Mouse (Mus musculus): Measurements from ENCODE around the gene Gpr37l1. TPM values are rescaled to one million over a fixed set of nuclear protein-coding genes. Genes with fewer than 3 reads are reported as not detected.

Gene Gpr37l1
- polyA plus RNA-seq, 1 experiment from 2014 or later: not detected

DNA sequence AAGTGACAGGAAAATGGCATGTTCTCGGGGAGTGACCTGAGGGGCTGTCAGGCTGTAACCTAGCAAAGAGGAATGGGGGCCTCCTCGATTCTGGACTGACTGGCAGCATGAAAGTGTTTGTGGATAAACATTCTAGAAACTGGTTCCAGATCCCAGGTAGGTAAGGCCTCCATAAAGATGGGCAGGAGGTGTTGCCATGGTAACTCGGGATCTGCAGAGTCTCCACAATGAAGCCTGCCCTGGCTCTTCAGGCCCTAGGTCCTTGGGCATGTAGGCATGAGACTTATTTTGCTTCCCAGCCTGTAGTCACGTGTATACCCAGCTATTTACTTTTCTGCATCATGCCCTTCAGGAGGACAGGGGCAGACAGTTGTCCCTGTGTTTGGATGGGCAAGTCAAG lies 13.8 kb upstream of the Gpr37l1 start:
- no peak for ATAC-seq (ENCODE audit: insufficient number of reproducible peaks, insufficient read depth, low FRiP score, low read depth)
- no peaks in the 10 kb centered on the region for H3K36me3 ChIP-seq (ENCODE audit: control insufficient read depth, insufficient read depth, low read length)

DNA sequence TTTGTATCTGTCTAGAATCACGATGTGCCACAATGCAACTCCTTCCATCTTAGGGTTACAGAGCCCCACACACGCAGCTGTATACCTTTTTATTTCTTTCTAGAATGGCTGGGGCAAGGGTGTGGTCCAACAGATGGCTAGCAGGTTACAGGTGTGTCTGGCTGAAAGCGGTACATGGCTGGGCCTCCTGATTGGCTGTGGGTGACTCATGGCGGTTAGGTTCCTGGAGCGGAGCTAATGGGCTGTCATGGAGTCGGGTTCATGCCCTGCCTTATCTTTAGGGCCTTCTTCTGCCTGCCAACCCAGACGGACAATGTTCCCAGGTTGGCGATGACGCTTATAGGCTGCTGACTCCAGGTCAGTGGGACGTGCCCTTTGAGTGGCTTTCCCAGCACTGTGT lies 13.3 kb upstream of the Gpr37l1 start:
- Histone ChIP-seq H3K9ac (ENCODE audit: low read length) (no peak overlapping the region), H3K27ac (replicated peaks in 1 of 2; ENCODE audit: control insufficient read depth in 1 of 2, insufficient read depth in 1 of 2, low read depth in 2 of 2, low read length in 2 of 2) (no peak overlapping the region), H3K4me3 (ENCODE audit: control insufficient read depth in 1 of 2, insufficient read depth in 1 of 2, low read depth in 1 of 2, low read length in 2 of 2) (no peak overlapping the region), H3K27me3 (ENCODE audit: control insufficient read depth, insufficient read depth, low read length) (peaks cover 34% of the 10 kb centered on the region), H3K36me3 (ENCODE audit: control insufficient read depth, insufficient read depth, low read length) (no peaks in the 10 kb centered on the region), H3K4me2 (ENCODE audit: low read length) (no peak overlapping the region), H3K4me1 (ENCODE audit: control insufficient read depth in 2 of 2, insufficient read depth in 2 of 2, low read length in 2 of 2) (peaks cover 17 to 19% of the 10 kb centered on the region in 2 experiments; a peak in 2 of 4 replicates), H3K9me3 (ENCODE audit: control insufficient read depth, low read length) (no peaks in the 10 kb centered on the region)
- 47% methylated on average over 10 of the region's 10 CpGs for WGBS
- ATAC-seq (ENCODE audit: insufficient number of reproducible peaks, insufficient read depth, low FRiP score, low read depth): no peak

More for the DNA sequence above, 13.8 kb upstream of the Gpr37l1 start:
- Histone ChIP-seq H3K4me1 (ENCODE audit: control insufficient read depth in 2 of 2, insufficient read depth in 2 of 2, low read length in 2 of 2) (peaks cover 17 to 19% of the 10 kb centered on the region in 2 experiments; a peak in 2 of 4 replicates), H3K9ac (ENCODE audit: low read length) (no peak overlapping the region), H3K27ac (replicated peaks in 1 of 2; ENCODE audit: control insufficient read depth in 1 of 2, insufficient read depth in 1 of 2, low read depth in 2 of 2, low read length in 2 of 2) (no peak overlapping the region), H3K4me3 (ENCODE audit: control insufficient read depth in 1 of 2, insufficient read depth in 1 of 2, low read depth in 1 of 2, low read length in 2 of 2) (no peak overlapping the region), H3K4me2 (ENCODE audit: low read length) (no peak overlapping the region), H3K9me3 (ENCODE audit: control insufficient read depth, low read length) (no peaks in the 10 kb centered on the region), H3K27me3 (ENCODE audit: control insufficient read depth, insufficient read depth, low read length) (peaks cover 38% of the 10 kb centered on the region)
- WGBS: 65% methylated on average over 4 of the region's 4 CpGs

DNA sequence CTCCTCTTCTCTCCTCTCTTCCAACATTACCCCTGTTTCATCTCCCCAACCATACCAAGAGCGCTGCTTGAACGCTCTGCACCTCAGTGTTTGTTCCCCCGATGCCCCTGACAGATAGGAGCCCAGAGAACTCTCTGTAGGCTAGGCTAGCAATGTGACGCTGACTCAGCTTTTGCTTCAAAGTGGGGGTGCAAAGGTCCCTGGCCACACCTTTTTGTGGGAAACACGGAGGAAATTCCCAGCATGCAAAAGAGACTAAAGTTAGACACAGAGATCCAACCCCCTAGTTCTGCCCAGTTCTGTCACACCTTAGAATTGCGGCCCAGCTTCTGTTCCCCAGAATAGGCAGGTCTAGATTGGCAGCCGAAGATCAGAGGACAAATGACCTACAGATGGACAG lies 11.4 kb upstream of the Gpr37l1 start:
- H3K36me3 ChIP-seq (ENCODE audit: control insufficient read depth, insufficient read depth, low read length): no peaks in the 10 kb centered on the region
- no peak for ATAC-seq (ENCODE audit: insufficient number of reproducible peaks, insufficient read depth, low FRiP score, low read depth)
- no peak overlapping the region for H3K4me3 ChIP-seq (ENCODE audit: control insufficient read depth in 1 of 2, insufficient read depth in 1 of 2, low read depth in 1 of 2, low read length in 2 of 2)
- peaks cover 34% of the 10 kb centered on the region for H3K27me3 ChIP-seq (ENCODE audit: control insufficient read depth, insufficient read depth, low read length)
- peaks cover 17% of the 10 kb centered on the region in 2 experiments; a peak in 2 of 4 replicates for H3K4me1 ChIP-seq (ENCODE audit: control insufficient read depth in 2 of 2, insufficient read depth in 2 of 2, low read length in 2 of 2)
- no peak overlapping the region for H3K9ac ChIP-seq (ENCODE audit: low read length)
- H3K27ac ChIP-seq (replicated peaks in 1 of 2; ENCODE audit: control insufficient read depth in 1 of 2, insufficient read depth in 1 of 2, low read depth in 2 of 2, low read length in 2 of 2): no peak overlapping the region
- WGBS: 87% methylated on average over 7 of the region's 7 CpGs
- no peaks in the 10 kb centered on the region for H3K9me3 ChIP-seq (ENCODE audit: control insufficient read depth, low read length)
- no peak overlapping the region for H3K4me2 ChIP-seq (ENCODE audit: low read length)

DNA sequence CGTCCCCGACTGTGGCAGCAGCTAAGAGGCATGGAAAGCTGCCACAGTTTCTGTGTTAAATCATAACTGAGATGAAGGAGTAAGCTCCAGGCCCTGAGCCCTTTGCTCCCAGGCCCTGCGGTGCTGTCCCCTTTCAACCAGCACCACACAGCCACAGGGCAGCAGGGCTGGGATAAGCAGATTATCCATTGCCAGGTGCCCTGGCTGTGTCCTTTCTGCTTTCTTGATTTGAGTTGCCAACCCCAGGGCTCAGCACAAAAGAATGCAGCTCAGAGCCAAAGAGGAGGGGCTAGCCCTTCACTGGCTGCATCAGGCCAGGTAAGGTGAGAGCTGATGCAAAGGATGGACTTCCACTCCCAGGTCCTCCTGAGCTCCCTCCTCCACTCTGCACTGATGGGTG lies 10.2 kb upstream of the Gpr37l1 start:
- Histone ChIP-seq H3K9ac (ENCODE audit: low read length) (no peak overlapping the region), H3K27me3 (ENCODE audit: control insufficient read depth, insufficient read depth, low read length) (peaks cover 31% of the 10 kb centered on the region), H3K36me3 (ENCODE audit: control insufficient read depth, insufficient read depth, low read length) (no peaks in the 10 kb centered on the region), H3K27ac (replicated peaks in 1 of 2; ENCODE audit: control insufficient read depth in 1 of 2, insufficient read depth in 1 of 2, low read depth in 2 of 2, low read length in 2 of 2) (no peak overlapping the region), H3K4me3 (ENCODE audit: control insufficient read depth in 1 of 2, insufficient read depth in 1 of 2, low read depth in 1 of 2, low read length in 2 of 2) (no peak overlapping the region), H3K4me2 (ENCODE audit: low read length) (no peak overlapping the region), H3K9me3 (ENCODE audit: control insufficient read depth, low read length) (no peaks in the 10 kb centered on the region), H3K4me1 (ENCODE audit: control insufficient read depth in 2 of 2, insufficient read depth in 2 of 2, low read length in 2 of 2) (peaks cover 10 to 11% of the 10 kb centered on the region in 2 experiments; a peak in 2 of 4 replicates)
- 90% methylated on average over 3 of the region's 3 CpGs for WGBS
- no peak for ATAC-seq (ENCODE audit: insufficient number of reproducible peaks, insufficient read depth, low FRiP score, low read depth)

DNA sequence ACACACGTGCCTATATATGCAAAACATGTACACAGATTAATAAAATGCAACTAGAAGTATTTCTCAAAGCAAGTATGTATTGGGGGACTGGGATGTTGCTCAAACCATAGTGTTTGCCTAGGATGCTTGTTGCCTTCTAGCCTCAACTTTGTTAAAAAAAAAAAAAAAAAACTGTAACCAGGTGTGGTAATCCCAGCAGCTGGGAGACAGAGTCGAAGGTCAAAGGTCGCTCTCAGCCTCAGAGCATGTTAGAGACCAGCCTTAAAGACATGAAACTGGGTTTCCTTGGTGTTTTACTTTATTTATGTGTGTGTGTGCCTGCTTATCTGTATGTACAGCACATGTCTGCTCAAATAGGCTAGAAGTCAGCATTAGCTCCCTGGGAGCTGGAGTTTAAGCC lies 7.7 kb upstream of the Gpr37l1 start:
- Histone ChIP-seq H3K4me2 (ENCODE audit: low read length) (no peak overlapping the region), H3K9ac (ENCODE audit: low read length) (no peak overlapping the region), H3K27me3 (ENCODE audit: control insufficient read depth, insufficient read depth, low read length) (peaks cover 25% of the 10 kb centered on the region), H3K4me1 (ENCODE audit: control insufficient read depth in 2 of 2, insufficient read depth in 2 of 2, low read length in 2 of 2) (peaks cover 3 to 5% of the 10 kb centered on the region in 2 experiments; a peak in 3 of 4 replicates), H3K36me3 (ENCODE audit: control insufficient read depth, insufficient read depth, low read length) (no peaks in the 10 kb centered on the region), H3K27ac (replicated peaks in 1 of 2; ENCODE audit: control insufficient read depth in 1 of 2, insufficient read depth in 1 of 2, low read depth in 2 of 2, low read length in 2 of 2) (no peak overlapping the region), H3K4me3 (ENCODE audit: control insufficient read depth in 1 of 2, insufficient read depth in 1 of 2, low read depth in 1 of 2, low read length in 2 of 2) (no peak overlapping the region), H3K9me3 (ENCODE audit: control insufficient read depth, low read length) (no peaks in the 10 kb centered on the region)
- 84% methylated on average over 3 of the region's 3 CpGs for WGBS
- no peak for ATAC-seq (ENCODE audit: insufficient number of reproducible peaks, insufficient read depth, low FRiP score, low read depth)

DNA sequence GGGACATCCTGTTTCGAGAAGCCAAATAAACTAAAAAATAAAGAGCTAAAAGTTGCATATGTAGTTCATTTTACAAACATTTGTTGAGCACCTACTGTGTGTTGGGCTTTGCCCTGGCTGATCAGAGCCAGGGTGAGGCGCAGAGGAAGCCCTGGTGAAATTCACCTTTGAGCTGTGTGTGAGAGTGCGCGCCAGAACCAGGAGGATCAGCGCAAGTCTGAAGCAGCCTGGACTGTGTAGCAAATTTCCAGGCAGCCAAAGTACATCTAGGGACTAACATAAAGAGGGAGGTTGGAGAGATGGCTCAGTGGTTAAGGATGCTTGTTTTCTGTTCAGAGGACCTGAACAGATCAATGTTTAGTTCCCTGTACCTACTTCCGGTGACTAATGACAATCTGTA lies 5.8 kb upstream of the Gpr37l1 start:
- Histone ChIP-seq H3K9me3 (ENCODE audit: control insufficient read depth, low read length) (no peaks in the 10 kb centered on the region), H3K27me3 (ENCODE audit: control insufficient read depth, insufficient read depth, low read length) (peaks cover 41% of the 10 kb centered on the region), H3K4me3 (ENCODE audit: control insufficient read depth in 1 of 2, insufficient read depth in 1 of 2, low read depth in 1 of 2, low read length in 2 of 2) (no peak overlapping the region), H3K4me2 (ENCODE audit: low read length) (no peak overlapping the region), H3K4me1 (ENCODE audit: control insufficient read depth in 2 of 2, insufficient read depth in 2 of 2, low read length in 2 of 2) (peaks cover 9 to 11% of the 10 kb centered on the region in 2 experiments), H3K27ac (replicated peaks in 1 of 2; ENCODE audit: control insufficient read depth in 1 of 2, insufficient read depth in 1 of 2, low read depth in 2 of 2, low read length in 2 of 2) (no peak overlapping the region), H3K9ac (ENCODE audit: low read length) (no peak overlapping the region), H3K36me3 (ENCODE audit: control insufficient read depth, insufficient read depth, low read length) (no peaks in the 10 kb centered on the region)
- ATAC-seq (ENCODE audit: insufficient number of reproducible peaks, insufficient read depth, low FRiP score, low read depth): no peak
- 93% methylated on average over 6 of the region's 6 CpGs for WGBS

DNA sequence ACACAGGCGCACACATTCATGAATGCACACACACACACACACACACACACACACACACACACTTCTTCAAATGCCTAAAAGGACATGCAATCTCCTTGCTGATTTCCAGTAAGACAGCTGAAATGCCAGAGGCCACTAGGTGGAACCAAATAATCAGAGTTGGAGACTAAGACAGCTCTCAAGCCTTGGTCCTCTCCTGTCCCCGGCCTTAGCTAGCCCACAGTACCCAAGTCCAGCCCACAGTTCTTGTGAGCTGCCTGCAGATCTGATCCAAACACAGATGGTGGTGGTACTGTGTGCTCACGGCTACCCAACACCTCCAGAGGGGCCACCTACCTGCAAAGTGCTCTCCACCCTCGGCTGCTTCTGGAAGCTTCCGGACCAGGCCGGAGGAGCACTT lies 4.5 kb upstream of the Gpr37l1 start:
- ATAC-seq (ENCODE audit: insufficient number of reproducible peaks, insufficient read depth, low FRiP score, low read depth): no peak; the same call in 1 of the 2 replicates
- H3K36me3 ChIP-seq (ENCODE audit: control insufficient read depth, insufficient read depth, low read length): no peaks in the 10 kb centered on the region
- H3K27me3 ChIP-seq (ENCODE audit: control insufficient read depth, insufficient read depth, low read length): peaks cover 44% of the 10 kb centered on the region
- H3K9me3 ChIP-seq (ENCODE audit: control insufficient read depth, low read length): no peaks in the 10 kb centered on the region
- no peak overlapping the region for H3K4me3 ChIP-seq (ENCODE audit: control insufficient read depth in 1 of 2, insufficient read depth in 1 of 2, low read depth in 1 of 2, low read length in 2 of 2)
- H3K4me2 ChIP-seq (ENCODE audit: low read length): no peak overlapping the region
- peaks cover 9 to 11% of the 10 kb centered on the region in 2 experiments for H3K4me1 ChIP-seq (ENCODE audit: control insufficient read depth in 2 of 2, insufficient read depth in 2 of 2, low read length in 2 of 2)
- H3K9ac ChIP-seq (ENCODE audit: low read length): no peak overlapping the region
- H3K27ac ChIP-seq (replicated peaks in 1 of 2; ENCODE audit: control insufficient read depth in 1 of 2, insufficient read depth in 1 of 2, low read depth in 2 of 2, low read length in 2 of 2): no peak overlapping the region
- WGBS: 53% methylated on average over 6 of the region's 6 CpGs

DNA sequence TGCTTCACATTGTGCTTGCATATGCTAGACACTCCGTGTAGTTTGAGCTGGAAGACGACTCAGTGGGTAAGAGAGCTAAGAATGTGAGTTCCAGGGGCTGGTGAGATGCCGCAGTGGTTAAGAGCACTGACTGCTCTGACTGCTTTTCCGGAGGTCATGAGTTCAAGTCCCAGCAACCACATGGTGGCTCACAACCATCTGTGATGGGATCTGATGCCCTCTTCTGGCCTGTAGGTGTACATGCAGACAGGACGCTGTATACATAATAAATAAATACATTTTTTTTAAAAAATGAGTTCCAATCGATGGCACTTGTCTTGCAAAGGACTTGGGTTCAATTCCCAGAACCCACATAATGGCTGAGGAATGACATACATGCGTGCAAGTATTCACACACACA lies 3.7 kb upstream of the Gpr37l1 start:
- no peaks in the 10 kb centered on the region for H3K36me3 ChIP-seq (ENCODE audit: control insufficient read depth, insufficient read depth, low read length)
- H3K9ac ChIP-seq (ENCODE audit: low read length): no peak overlapping the region
- H3K27me3 ChIP-seq (ENCODE audit: control insufficient read depth, insufficient read depth, low read length): peaks cover 52% of the 10 kb centered on the region
- H3K4me1 ChIP-seq (ENCODE audit: control insufficient read depth in 2 of 2, insufficient read depth in 2 of 2, low read length in 2 of 2): peaks cover 9 to 11% of the 10 kb centered on the region in 2 experiments
- no peak overlapping the region for H3K4me2 ChIP-seq (ENCODE audit: low read length)
- H3K4me3 ChIP-seq (ENCODE audit: control insufficient read depth in 1 of 2, insufficient read depth in 1 of 2, low read depth in 1 of 2, low read length in 2 of 2): no peak overlapping the region
- no peak for ATAC-seq (ENCODE audit: insufficient number of reproducible peaks, insufficient read depth, low FRiP score, low read depth)
- H3K27ac ChIP-seq (replicated peaks in 1 of 2; ENCODE audit: control insufficient read depth in 1 of 2, insufficient read depth in 1 of 2, low read depth in 2 of 2, low read length in 2 of 2): no peak overlapping the region
- H3K9me3 ChIP-seq (ENCODE audit: control insufficient read depth, low read length): no peaks in the 10 kb centered on the region
- WGBS: 77% methylated on average over 7 of the region's 7 CpGs
